Mouse (Mus musculus): ENCODE data around the gene Slc29a3. TPM values are rescaled to one million over a fixed set of nuclear protein-coding genes. Genes with fewer than 3 reads are reported as not detected.
"Not testable (repeated sequence)": the region's sequence is repeated elsewhere in the genome, so short reads cannot be mapped to it uniquely, and the experiment has no call there.

The Slc29a3 gene
- total and polyA plus RNA-seq, 2 experiments: 1.8 to 2.8 TPM

- no peak overlapping the region for H3K4me3 ChIP-seq (ENCODE audit: insufficient read depth, low read depth, low read length)
- peaks cover 1% of the 10 kb centered on the region; the same call in 1 of the 2 replicates for H3K36me3 ChIP-seq (ENCODE audit: control insufficient read depth, insufficient read depth, low read length)
- 0 out of 2 replicates have a peak, but pooled peaks cover 1% of the 10 kb centered on the region for H3K4me1 ChIP-seq (ENCODE audit: control insufficient read depth, insufficient read depth, low read length)
- no peak overlapping the region for H3K27ac ChIP-seq (replicated peaks; ENCODE audit: insufficient read depth, low read depth, low read length)
- H3K27me3 ChIP-seq (ENCODE audit: control insufficient read depth, insufficient read depth, low read length): no peaks in the 10 kb centered on the region
- no peak overlapping the region for H3K9ac ChIP-seq (ENCODE audit: low read depth, low read length)
- TF ChIP-seq POLR2A (IDR thresholded peaks at IDR 0.05; ENCODE audit: extremely low read depth, insufficient read depth, low read length) (no peak), CTCF (IDR thresholded peaks at IDR 0.05; ENCODE audit: low read depth, low read length) (no peak)
- H3K79me2 ChIP-seq (ENCODE audit: control insufficient read depth, insufficient read depth, low read length): peaks cover 7% of the 10 kb centered on the region; the same call in 1 of the 2 replicates
- DNase-seq (ENCODE audit: extremely low read depth, low read depth, low spot score): no peak
- 91% methylated on average over 2 of the region's 2 CpGs for WGBS
Measured at GRCm38 (mm10) chr10:60746512-60746911, 6.1 kb downstream of the Slc29a3 start.

GRCm38 (mm10) chr10:60744543-60745290 lies 7.9 kb downstream of the Slc29a3 start:
- DNase-seq (ENCODE audit: extremely low read depth, low read depth, low spot score): no peak
- TF ChIP-seq POLR2A (IDR thresholded peaks at IDR 0.05; ENCODE audit: extremely low read depth, insufficient read depth, low read length) (no peak), CTCF (IDR thresholded peaks at IDR 0.05; ENCODE audit: low read depth, low read length) (no peak)
- Histone ChIP-seq H3K79me2 (ENCODE audit: control insufficient read depth, insufficient read depth, low read length) (peaks cover 4% of the 10 kb centered on the region; the same call in 1 of the 2 replicates), H3K4me3 (ENCODE audit: insufficient read depth, low read depth, low read length) (no peak overlapping the region), H3K27ac (replicated peaks; ENCODE audit: insufficient read depth, low read depth, low read length) (no peak overlapping the region), H3K9ac (ENCODE audit: low read depth, low read length) (no peak overlapping the region), H3K36me3 (ENCODE audit: control insufficient read depth, insufficient read depth, low read length) (peaks cover 1% of the 10 kb centered on the region; the same call in 1 of the 2 replicates), H3K27me3 (ENCODE audit: control insufficient read depth, insufficient read depth, low read length) (no peaks in the 10 kb centered on the region), H3K4me1 (ENCODE audit: control insufficient read depth, insufficient read depth, low read length) (no peaks in the 10 kb centered on the region)
- WGBS: 88% methylated on average over 14 of the region's 14 CpGs

GRCm38 (mm10) chr10:60743681-60744080 lies 8.9 kb downstream of the Slc29a3 start:
- DNase-seq (ENCODE audit: extremely low read depth, low read depth, low spot score): no peak
- Histone ChIP-seq H3K79me2 (ENCODE audit: control insufficient read depth, insufficient read depth, low read length) (peaks cover 4% of the 10 kb centered on the region; the same call in 1 of the 2 replicates), H3K27me3 (ENCODE audit: control insufficient read depth, insufficient read depth, low read length) (no peaks in the 10 kb centered on the region), H3K4me1 (ENCODE audit: control insufficient read depth, insufficient read depth, low read length) (no peaks in the 10 kb centered on the region), H3K27ac (replicated peaks; ENCODE audit: insufficient read depth, low read depth, low read length) (no peak overlapping the region), H3K4me3 (ENCODE audit: insufficient read depth, low read depth, low read length) (no peak overlapping the region), H3K9ac (ENCODE audit: low read depth, low read length) (no peak overlapping the region), H3K36me3 (ENCODE audit: control insufficient read depth, insufficient read depth, low read length) (no peaks in the 10 kb centered on the region)
- WGBS: 76% methylated on average over 9 of the region's 9 CpGs
- TF ChIP-seq POLR2A (IDR thresholded peaks at IDR 0.05; ENCODE audit: extremely low read depth, insufficient read depth, low read length): no peak
- TF ChIP-seq CTCF (IDR thresholded peaks at IDR 0.05; ENCODE audit: low read depth, low read length): no peak

GRCm38 (mm10) chr10:60742942-60743341 lies 9.7 kb downstream of the Slc29a3 start:
- TF ChIP-seq CTCF (IDR thresholded peaks at IDR 0.05; ENCODE audit: low read depth, low read length): no peak
- no peak for TF ChIP-seq POLR2A (IDR thresholded peaks at IDR 0.05; ENCODE audit: extremely low read depth, insufficient read depth, low read length)
- 81% methylated on average over 6 of the region's 6 CpGs for WGBS
- DNase-seq (ENCODE audit: extremely low read depth, low read depth, low spot score): no peak

GRCm38 (mm10) chr10:60742296-60742695 lies 10.3 kb downstream of the Slc29a3 start:
- not testable (repeated sequence) for H3K36me3 ChIP-seq (ENCODE audit: control insufficient read depth, insufficient read depth, low read length); H3K79me2 ChIP-seq (ENCODE audit: control insufficient read depth, insufficient read depth, low read length); DNase-seq (ENCODE audit: extremely low read depth, low read depth, low spot score); H3K9ac ChIP-seq (ENCODE audit: low read depth, low read length); H3K4me1 ChIP-seq (ENCODE audit: control insufficient read depth, insufficient read depth, low read length); H3K4me3 ChIP-seq (ENCODE audit: insufficient read depth, low read depth, low read length); H3K27me3 ChIP-seq (ENCODE audit: control insufficient read depth, insufficient read depth, low read length); H3K27ac ChIP-seq (replicated peaks; ENCODE audit: insufficient read depth, low read depth, low read length)
- WGBS: 92% methylated on average over 1 of the region's 1 CpGs

More at GRCm38 (mm10) chr10:60742942-60743341, 9.7 kb downstream of the Slc29a3 start:
- H3K4me3 ChIP-seq (ENCODE audit: insufficient read depth, low read depth, low read length): no peak overlapping the region
- no peak overlapping the region for H3K27ac ChIP-seq (replicated peaks; ENCODE audit: insufficient read depth, low read depth, low read length)
- no peaks in the 10 kb centered on the region for H3K36me3 ChIP-seq (ENCODE audit: control insufficient read depth, insufficient read depth, low read length)
- H3K4me1 ChIP-seq (ENCODE audit: control insufficient read depth, insufficient read depth, low read length): no peaks in the 10 kb centered on the region
- H3K79me2 ChIP-seq (ENCODE audit: control insufficient read depth, insufficient read depth, low read length): peaks cover 4% of the 10 kb centered on the region; the same call in 1 of the 2 replicates
- no peaks in the 10 kb centered on the region for H3K27me3 ChIP-seq (ENCODE audit: control insufficient read depth, insufficient read depth, low read length)
- H3K9ac ChIP-seq (ENCODE audit: low read depth, low read length): no peak overlapping the region

GRCm38 (mm10) chr10:60741435-60741834 lies 11.2 kb downstream of the Slc29a3 start:
- H3K79me2 ChIP-seq (ENCODE audit: control insufficient read depth, insufficient read depth, low read length): 0 out of 2 replicates have a peak, but pooled peaks cover 2% of the 10 kb centered on the region
- no peaks in the 10 kb centered on the region for H3K4me1 ChIP-seq (ENCODE audit: control insufficient read depth, insufficient read depth, low read length)

More at GRCm38 (mm10) chr10:60741435-60741834, 11.2 kb downstream of the Slc29a3 start:
- no peak for DNase-seq (ENCODE audit: extremely low read depth, low read depth, low spot score)
- Histone ChIP-seq H3K4me3 (ENCODE audit: insufficient read depth, low read depth, low read length) (no peak overlapping the region), H3K36me3 (ENCODE audit: control insufficient read depth, insufficient read depth, low read length) (no peaks in the 10 kb centered on the region), H3K9ac (ENCODE audit: low read depth, low read length) (no peak overlapping the region), H3K27me3 (ENCODE audit: control insufficient read depth, insufficient read depth, low read length) (no peaks in the 10 kb centered on the region), H3K27ac (replicated peaks; ENCODE audit: insufficient read depth, low read depth, low read length) (no peak overlapping the region)
- TF ChIP-seq POLR2A (IDR thresholded peaks at IDR 0.05; ENCODE audit: extremely low read depth, insufficient read depth, low read length) (no peak), CTCF (IDR thresholded peaks at IDR 0.05; ENCODE audit: low read depth, low read length) (no peak)
- 90% methylated on average over 7 of the region's 7 CpGs for WGBS
